ENCODE assay signal across 9 mouse cellular contexts in the genomic region with DNA sequence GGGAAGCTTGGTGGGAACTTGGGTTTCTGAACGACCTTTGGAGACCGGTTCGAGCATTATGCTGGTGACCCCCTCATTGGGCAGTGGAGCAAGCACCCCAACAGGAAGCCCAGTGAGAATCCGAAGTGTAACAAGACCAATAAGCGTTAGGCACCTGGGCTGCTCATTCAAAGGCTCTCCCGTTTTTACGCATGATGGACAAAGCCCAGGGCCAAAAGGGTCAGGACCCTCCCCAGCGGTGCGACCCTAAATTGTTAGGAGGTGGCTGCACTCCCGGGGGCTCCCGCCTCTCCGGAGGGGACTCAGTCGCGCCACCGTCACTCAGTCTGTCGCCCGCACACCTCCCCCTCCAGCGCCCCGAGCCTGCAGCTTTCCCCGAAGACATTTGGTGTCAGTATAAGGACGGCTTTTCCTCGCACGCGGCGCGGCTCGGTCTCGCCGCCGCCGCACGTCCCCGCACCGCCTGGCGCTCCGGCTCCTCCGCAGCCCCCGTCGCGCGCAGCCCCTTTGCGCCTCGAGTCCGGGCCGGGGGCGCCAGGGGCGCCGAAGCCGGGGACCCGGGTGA. TPM values are rescaled to one million over a fixed set of nuclear protein-coding genes. Genes with fewer than 3 reads are reported as not detected.
A peak's percentile ranks its signal among the peaks of the same experiment; 100 is the strongest.
DNase-seq lines count a peak whose midpoint lies in the region; ATAC-seq and TF ChIP-seq lines count a peak whose summit lies in the region.
"Had no signal": no experiment of that assay in that cellular context is flagged by ENCODE, and none has a peak within 500 bp of the region (broad histone marks: within the 10 kb centered on the region; RNA-seq: fewer than 3 reads in every experiment).

A gene (plus strand): TSS at position 388 of the 565 bp plus-strand sequence.

- DNase-seq in lung, postnatal 0 days (ENCODE audit: low spot score): no peak
- DNase-seq in lung, postnatal 10 days: no peak
- DNase-seq in cerebellum, postnatal 36 days: peak; percentile 73 to 80
- peak; percentile 51 for DNase-seq in hindbrain, embryonic 11.5 days (ENCODE audit: low spot score)
- DNase-seq in limb, embryonic 14.5 days (ENCODE audit: low spot score): no peak
- DNase-seq in right cerebral cortex, postnatal 14 days: peak; percentile 74
- DNase-seq in thymus, postnatal 0 days (ENCODE audit: low spot score): no peak

- H3K27me3 ChIP-seq in lung, postnatal 0 days (replicated peaks; ENCODE audit: insufficient read depth, low read length): peaks cover 40% of the 10 kb centered on the region
- H3K27me3 ChIP-seq in hindbrain, embryonic 11.5 days (ENCODE audit: control insufficient read depth, insufficient read depth, low read length): peaks cover 41% of the 10 kb centered on the region
- peaks cover 58% of the 10 kb centered on the region for H3K27me3 ChIP-seq in limb, embryonic 14.5 days (ENCODE audit: control insufficient read depth, insufficient read depth, low read length)

- peak within 1 kb of the TSS; percentile 53 for H3K4me2 ChIP-seq in lung, postnatal 0 days (replicated peaks; ENCODE audit: low read depth, low read length)
- H3K4me2 ChIP-seq in hindbrain, embryonic 11.5 days (replicated peaks; ENCODE audit: low read depth, low read length): peak within 1 kb of the TSS; percentile 94
- H3K4me2 ChIP-seq in limb, embryonic 14.5 days (replicated peaks; ENCODE audit: low read depth, low read length, severe bottlenecking): peak within 1 kb of the TSS; percentile 85

- H3K9me3 ChIP-seq in lung, postnatal 0 days (ENCODE audit: low read length): no peaks in the 10 kb centered on the region
- no peaks in the 10 kb centered on the region for H3K9me3 ChIP-seq in hindbrain, embryonic 11.5 days (ENCODE audit: control insufficient read depth, low read length)
- no peaks in the 10 kb centered on the region for H3K9me3 ChIP-seq in limb, embryonic 14.5 days (ENCODE audit: control insufficient read depth, low read length)

- ATAC-seq in lung, postnatal 0 days: no peak
- ATAC-seq in hindbrain, embryonic 11.5 days (ENCODE audit: low FRiP score): no peak; the same call in 1 of the 2 replicates
- ATAC-seq in limb, embryonic 14.5 days (ENCODE audit: low FRiP score, low read depth): no peak
- ATAC-seq in erythroblast, adult 5-6 weeks (replicated peaks; ENCODE audit: low FRiP score, poor library complexity, severe bottlenecking): no peak

- TF ChIP-seq EP300 in lung, postnatal 0 days (IDR thresholded peaks at IDR 0.05): no peak

- H3K4me1 ChIP-seq in lung, postnatal 0 days (ENCODE audit: insufficient read depth, low read depth, low read length): no peaks in the 10 kb centered on the region; the same call in 1 of the 2 replicates
- no peaks in the 10 kb centered on the region for H3K4me1 ChIP-seq in hindbrain, embryonic 11.5 days (replicated peaks; ENCODE audit: control insufficient read depth, insufficient read depth, low read length)
- H3K4me1 ChIP-seq in limb, embryonic 14.5 days (ENCODE audit: control insufficient read depth, insufficient read depth, low read length): no peaks in the 10 kb centered on the region

- 2% methylated on average over 27 of the region's 50 CpGs for WGBS in lung, postnatal 0 days
- under 1% methylated on average over 50 of the region's 50 CpGs for WGBS in hindbrain, embryonic 11.5 days
- 2% methylated on average over 31 of the region's 50 CpGs for WGBS in limb, embryonic 14.5 days

- H3K27ac ChIP-seq in lung, postnatal 0 days (ENCODE audit: low read length): no peak within 1 kb of the TSS
- H3K27ac ChIP-seq in hindbrain, embryonic 11.5 days (ENCODE audit: low read depth, low read length): no peak within 1 kb of the TSS
- H3K27ac ChIP-seq in limb, embryonic 14.5 days (replicated peaks; ENCODE audit: low read depth, low read length): no peak within 1 kb of the TSS

- peak within 1 kb of the TSS; percentile 31; the same call in 1 of the 2 replicates for H3K4me3 ChIP-seq in lung, postnatal 0 days (ENCODE audit: low read depth, low read length)
- H3K4me3 ChIP-seq in hindbrain, embryonic 11.5 days (ENCODE audit: low read depth, low read length): peak within 1 kb of the TSS; percentile 44
- H3K4me3 ChIP-seq in limb, embryonic 14.5 days (replicated peaks; ENCODE audit: low read length): peak within 1 kb of the TSS; percentile 42
- H3K4me3 ChIP-seq: myocyte had no signal

- TF ChIP-seq POLR2A in limb, embryonic 14.5 days (IDR thresholded peaks at IDR 0.05; ENCODE audit: borderline replicate concordance, extremely low read depth, insufficient read depth, insufficient read length): no peak

- no peak within 1 kb of the TSS for H3K9ac ChIP-seq in lung, postnatal 0 days (replicated peaks; ENCODE audit: low read depth)
- peak within 1 kb of the TSS; percentile 47; the same call in 1 of the 2 replicates for H3K9ac ChIP-seq in hindbrain, embryonic 11.5 days (ENCODE audit: low read depth, low read length)
- peak within 1 kb of the TSS; percentile 21; the same call in 1 of the 2 replicates for H3K9ac ChIP-seq in limb, embryonic 14.5 days (ENCODE audit: low read depth, low read length, severe bottlenecking)

- no peaks in the 10 kb centered on the region for H3K36me3 ChIP-seq in lung, postnatal 0 days (ENCODE audit: insufficient read depth, low read length)
- no peaks in the 10 kb centered on the region for H3K36me3 ChIP-seq in hindbrain, embryonic 11.5 days (ENCODE audit: control insufficient read depth, insufficient read depth, low read length)
- no peaks in the 10 kb centered on the region for H3K36me3 ChIP-seq in limb, embryonic 14.5 days (ENCODE audit: control insufficient read depth, insufficient read depth, low read length)

- no peak for TF ChIP-seq CTCF in lung, postnatal 0 days (IDR thresholded peaks at IDR 0.05)

RNA-seq across cellular contexts. Expression of the gene that starts here (rescaled TPM):
- polyA plus RNA-seq in lung, postnatal 0 days (2015; fragmentation: Nextera tagmentation; extraction: Ambion mirVana): not detected in 2 replicates
- polyA plus RNA-seq in hindbrain, embryonic 11.5 days (2014; fragmentation: Nextera tagmentation; extraction: Ambion mirVana): 0.14 and 0.74 TPM in 2 replicates
- 0.12 and 0.34 TPM in 2 replicates for polyA plus RNA-seq in limb, embryonic 14.5 days (2012; rRNA removed)
- 0.03 TPM in 1 of 2 replicates, not detected in the other for polyA plus RNA-seq in limb, embryonic 14.5 days (2014; fragmentation: Nextera tagmentation; extraction: Ambion mirVana)
- total RNA-seq in erythroblast, adult 5-6 weeks (2015; ENCODE audit: low replicate concordance): not detected in 2 replicates
- not detected in 2 replicates for total RNA-seq in erythroblast, adult 5-6 weeks (2017; ENCODE audit: low replicate concordance)
- 0.01 and 0.03 TPM in 2 replicates for polyA plus RNA-seq in thymus, postnatal 0 days (2015; fragmentation: Nextera tagmentation; extraction: Ambion mirVana)

Comparison
In these comparisons a context has a peak if more than half of its experiments do, and no peak if none do; other contexts are left out.
1. Peak in DNase-seq, H3K4me3 ChIP-seq, H3K9ac ChIP-seq and H3K4me2 ChIP-seq in hindbrain, embryonic 11.5 days; RNA of the gene not detected or under 1 TPM.
2. DNase-seq: peak in cerebellum, postnatal 36 days (2 of 2) and right cerebral cortex, postnatal 14 days (single experiment); none in lung, postnatal 0 days (single experiment), lung, postnatal 10 days (single experiment), limb, embryonic 14.5 days (single experiment) and thymus, postnatal 0 days (single experiment).
3. Peak in every context shown above with its lines, with median percentiles within 50 percentile points of each other: H3K4me2 ChIP-seq and H3K4me3 ChIP-seq.